Mouse (Mus musculus): ENCODE results near the gene Dvl2.

GRCm38 (mm10) chr11:69980196-69981140 lies 19.9 kb upstream of the Dvl2 start:
- TF ChIP-seq HCFC1 (IDR thresholded peaks at IDR 0.05; ENCODE audit: borderline replicate concordance, insufficient read depth, low read length) (peak; percentile 71; the same call in 1 of the 2 replicates), CHD2 (IDR thresholded peaks at IDR 0.05; ENCODE audit: low read depth, low read length) (peak; percentile 29; the same call in 1 of the 2 replicates)

Measured in ES-E14 (cell line).